Mouse (Mus musculus) kidney, postnatal 0 days (tissue): ENCODE measurements at regions not wholly inside any gene's neighbourhood (a gene's known extent, or its start where the extent isn't known, plus 50 kb on each side); places are given as distances from the start of the nearest gene placed in this dataset.
"Not testable (repeated sequence)": the region's sequence is repeated elsewhere in the genome, so short reads cannot be mapped to it uniquely, and the experiment has no call there.

Source experiments
- ATAC-seq: fragments of 200-750 bp; cut with Nextera tagmentation; replicated peaks from 2 replicates; pipeline ENCODE4 v1.8.0; 2017; ENCODE audit warnings: low read depth, moderate number of reproducible peaks, moderate TSS enrichment, moderate library complexity; ENCODE audit not compliant: low FRiP score
- DNase-seq: peaks from one replicate; pipeline ENCODE4 v3.0.0-alpha.2; 2016; ENCODE audit warnings: low spot score
- H3K27ac ChIP-seq: fragments of 300-500 bp; sonication (generic); 2 replicates; pipeline ENCODE4 v1.5.1; 2014; ENCODE audit warnings: mild to moderate bottlenecking
- H3K27me3 ChIP-seq: fragments of 300-500 bp; sonication (generic); 2 replicates; pipeline ENCODE4 v1.6.1; 2014; ENCODE audit warnings: low read length, mixed read lengths; ENCODE audit not compliant: insufficient read depth
- H3K36me3 ChIP-seq: fragments of 300-500 bp; sonication (generic); 2 replicates; pipeline ENCODE4 v1.6.1; 2014; ENCODE audit warnings: low read length, mixed read lengths; ENCODE audit not compliant: insufficient read depth
- H3K4me1 ChIP-seq: fragments of 300-500 bp; sonication (generic); replicated peaks from 2 replicates; pipeline ENCODE4 v1.6.1; 2014; ENCODE audit warnings: antibody characterized with exemption, low read length, mixed read lengths; ENCODE audit not compliant: insufficient read depth
- H3K4me2 ChIP-seq: fragments of 300-500 bp; sonication (generic); 2 replicates; pipeline ENCODE4 v1.6.1; 2014; ENCODE audit warnings: mild to moderate bottlenecking, low read length, moderate library complexity, mixed read lengths
- H3K4me3 ChIP-seq: fragments of 300-500 bp; sonication (generic); replicated peaks from 2 replicates; pipeline ENCODE4 v1.5.1; 2014; ENCODE audit warnings: low read depth, low read length
- H3K9ac ChIP-seq: fragments of 300-500 bp; sonication (generic); 2 replicates; pipeline ENCODE4 v1.6.1; 2014; ENCODE audit warnings: low read depth, low read length
- H3K9me3 ChIP-seq: fragments of 300-500 bp; sonication (generic); replicated peaks from 2 replicates; pipeline ENCODE4 v1.6.1; 2016; ENCODE audit warnings: low read length, inconsistent platforms, mixed read lengths
- CTCF ChIP-seq: IDR thresholded peaks from 2 replicates; pipeline ENCODE4 v1.5.1; 2016; ENCODE audit warnings: antibody characterized with exemption, low read depth, mild to moderate bottlenecking, moderate library complexity
- WGBS: fragments of 180-500 bp; shearing (Covaris S2); extraction: QIAGEN DNeasy Blood & Tissue Kit; methylation state at CpG from one replicate; pipeline ENCODE4 v1.1.7; 2014; 5-methylcytosine and 5-hydroxymethylcytosine counted together

GRCm38 (mm10) chr10:123929955-123930354 is 666.2 kb downstream of the Fam19a2 start:
- H3K9ac ChIP-seq, result no peak overlapping the region
- no peaks in the 10 kb centered on the region for H3K4me1 ChIP-seq
- ATAC-seq, result no peak
- no peaks in the 10 kb centered on the region for H3K9me3 ChIP-seq
- DNase-seq, result no peak
- H3K36me3 ChIP-seq, result no peaks in the 10 kb centered on the region
- 69% methylated on average over 1 of the region's 1 CpGs for WGBS
- no peaks in the 10 kb centered on the region for H3K27me3 ChIP-seq
- TF ChIP-seq CTCF, result no peak
- H3K27ac ChIP-seq, result no peak overlapping the region
- no peak overlapping the region for H3K4me3 ChIP-seq
- H3K4me2 ChIP-seq, result no peak overlapping the region

DNA sequence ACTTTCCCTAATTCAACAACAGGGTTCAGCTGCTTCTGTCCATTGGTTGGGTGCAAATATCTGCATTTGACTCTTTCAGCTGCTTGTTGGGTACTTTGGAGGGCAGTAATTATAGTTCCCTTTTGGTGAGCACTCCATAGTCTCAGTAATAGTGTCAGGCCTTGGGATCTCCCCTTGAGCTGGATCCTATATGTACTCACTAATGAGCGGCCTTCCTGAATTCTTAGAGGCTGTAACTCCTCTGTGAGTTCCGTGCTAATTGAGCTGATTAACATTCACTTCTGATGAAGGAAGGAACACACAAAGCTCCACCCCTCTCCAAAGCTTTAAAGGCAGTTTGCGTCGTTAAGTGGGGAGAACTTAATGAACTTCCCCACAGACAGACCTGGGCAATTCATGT is 674.9 kb downstream of the Fam19a2 start:
- not testable (repeated sequence) for H3K27me3 ChIP-seq, ATAC-seq, H3K4me2 ChIP-seq, H3K9ac ChIP-seq, H3K36me3 ChIP-seq, H3K27ac ChIP-seq, H3K9me3 ChIP-seq, H3K4me3 ChIP-seq, DNase-seq, H3K4me1 ChIP-seq
- 79% methylated on average over 4 of the region's 4 CpGs for WGBS
